Mouse (Mus musculus) heart, postnatal 10 days (tissue): ENCODE measurements around the gene Gm20671. TPM values are rescaled to one million over a fixed set of nuclear protein-coding genes. Genes with fewer than 3 reads are reported as not detected.

Experiments
- DNase-seq, 2 experiments: peaks; one replicate each; pipeline ENCODE4 v3.0.0; 2021
- intact Hi-C: fragments of 180-260 bp; cut with DNase I; formaldehyde crosslinking; loops from one replicate; pipeline ENCODE4 v1.15.1; 2025
- total RNA-seq, 2 experiments: library from RNA; stranded (reverse); gene quantifications; 2 replicates each; pipeline ENCODE4 v1.2.3; 2021

Gene Gm20671
- total RNA-seq, 2 experiments from 2014 or later = 0.37 TPM; not detected in 1

GRCm38 (mm10) chr5:32693411-32693810, 133.5 kb downstream of the Gm20671 start:
- intact Hi-C loops = no loop called here

More at GRCm38 (mm10) chr5:32693411-32693810, 133.5 kb downstream of the Gm20671 start:
- DNase-seq = no peak

Other genes starting within 250 kb of the Gm20671 start
- gene Yes1, start 215.9 kb downstream of the Gm20671 start, total RNA-seq = 10 to 100 TPM; 31.4 to 38.2 TPM
- 10 to 100 TPM; 32.1 to 36.6 TPM for gene Pisd, start 41.5 kb downstream of the Gm20671 start, total RNA-seq
- gene Prr14l, start 27.1 kb upstream of the Gm20671 start, total RNA-seq = 10 to 100 TPM; 13.7 to 14.1 TPM
- gene Depdc5, start 36.6 kb upstream of the Gm20671 start, total RNA-seq = 10 to 100 TPM; 21.5 to 22.0 TPM
- 100 to 1,000 TPM; 151 to 160 TPM for gene Ywhah, start 191.7 kb upstream of the Gm20671 start, total RNA-seq